Mouse (Mus musculus) olfactory bulb, adult 2 months (tissue): ENCODE measurements around the gene Pigk. TPM values are rescaled to one million over a fixed set of nuclear protein-coding genes. Genes with fewer than 3 reads are reported as not detected.

Source experiments
- H3K27ac ChIP-seq: fragments of 200-500 bp; 2 replicates; pipeline ENCODE4 v1.5.1; 2012; ENCODE audit warnings: low read depth, low read length; ENCODE audit not compliant: insufficient read depth
- H3K4me1 ChIP-seq: fragments of 200-500 bp; 2 replicates; pipeline ENCODE4 v1.6.1; 2012; ENCODE audit warnings: low read length; ENCODE audit not compliant: control insufficient read depth, insufficient read depth
- H3K4me3 ChIP-seq: fragments of 200-500 bp; 2 replicates; pipeline ENCODE4 v1.5.1; 2012; ENCODE audit warnings: mild to moderate bottlenecking, low read depth, low read length, moderate library complexity; ENCODE audit not compliant: insufficient read depth
- CTCF ChIP-seq: fragments of 200-500 bp; IDR thresholded peaks from 2 replicates; pipeline ENCODE4 v1.5.1; 2012; ENCODE audit warnings: low read depth, mild to moderate bottlenecking, low read length, moderate library complexity; ENCODE audit not compliant: insufficient read depth
- POLR2A ChIP-seq: fragments of 200-500 bp; IDR thresholded peaks from 2 replicates; pipeline ENCODE4 v1.6.1; 2012; ENCODE audit warnings: mild to moderate bottlenecking, low read depth, low read length, moderate library complexity; ENCODE audit not compliant: insufficient read depth
- WGBS: fragments of 180-500 bp; shearing (Covaris S2); methylation state at CpG from one replicate; pipeline ENCODE4 v1.1.7; 2018; 5-methylcytosine and 5-hydroxymethylcytosine counted together
- polyA plus RNA-seq: library from polyadenylated mRNA; stranded (reverse); fragments of >200 nt; gene quantifications from 2 replicates; pipeline ENCODE4 v1.2.4, GENCODE M21; 2012; ENCODE audit warnings: low replicate concordance; ENCODE audit not compliant: missing spikeins, insufficient read depth, insufficient read length

Pigk gene
- polyA plus RNA-seq, 1 experiment: not detected

DNA sequence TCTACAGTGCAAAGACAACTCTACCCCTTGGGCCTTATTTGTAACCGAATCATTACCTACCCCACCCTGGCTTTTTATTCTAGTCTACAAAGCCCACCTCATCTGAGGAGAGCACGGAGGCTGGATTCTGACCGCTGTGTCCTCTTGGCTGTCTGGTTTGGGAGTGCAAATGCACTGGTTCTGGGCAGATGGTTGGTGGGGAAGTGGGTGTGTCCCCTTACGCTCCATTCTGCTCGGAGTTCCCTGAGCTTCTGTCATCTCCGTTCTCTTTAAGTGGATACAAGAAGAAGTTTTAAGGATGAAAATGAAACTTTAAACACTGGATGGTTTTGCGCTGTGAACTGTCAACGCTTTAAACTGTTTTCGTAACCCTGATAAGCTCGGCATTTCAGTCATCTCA lies 199.2 kb downstream of the Pigk start:
- no peak for TF ChIP-seq CTCF
- no peak for TF ChIP-seq POLR2A
- 93% methylated on average over 10 of the region's 10 CpGs for WGBS
- H3K4me3 ChIP-seq: no peak overlapping the region
- H3K4me1 ChIP-seq: no peaks in the 10 kb centered on the region
- no peak overlapping the region for H3K27ac ChIP-seq

DNA sequence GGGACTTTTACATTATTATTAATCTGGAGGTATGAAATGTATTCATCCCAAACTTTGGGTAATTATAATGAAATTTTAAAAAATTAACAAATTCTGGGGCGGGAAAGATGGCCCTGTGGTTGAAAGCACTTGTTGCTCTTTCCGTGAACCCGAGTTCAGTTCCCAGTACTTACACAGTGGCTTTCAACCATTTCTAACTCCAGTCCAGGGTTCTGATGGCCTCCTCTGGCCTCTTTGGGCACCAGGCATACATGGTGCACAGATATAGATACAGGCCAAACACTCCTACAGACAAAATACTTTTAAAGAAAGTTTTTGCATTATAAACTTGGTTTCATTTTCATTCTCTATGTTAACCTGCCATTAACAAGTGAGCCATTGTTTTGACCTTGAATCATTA lies 199.7 kb downstream of the Pigk start:
- Histone ChIP-seq H3K4me3 (no peak overlapping the region), H3K4me1 (no peaks in the 10 kb centered on the region), H3K27ac (no peak overlapping the region)
- TF ChIP-seq POLR2A (no peak), CTCF (no peak)
- WGBS: 98% methylated on average over 3 of the region's 3 CpGs

- H3K27ac ChIP-seq: no peak overlapping the region
- no peak overlapping the region for H3K4me3 ChIP-seq
- H3K4me1 ChIP-seq: no peaks in the 10 kb centered on the region
- 88% methylated on average over 6 of the region's 6 CpGs for WGBS
- no peak for TF ChIP-seq POLR2A
- TF ChIP-seq CTCF: no peak
Observed at GRCm38 (mm10) chr3:152914376-152914775, 200.5 kb downstream of the Pigk start.

DNA sequence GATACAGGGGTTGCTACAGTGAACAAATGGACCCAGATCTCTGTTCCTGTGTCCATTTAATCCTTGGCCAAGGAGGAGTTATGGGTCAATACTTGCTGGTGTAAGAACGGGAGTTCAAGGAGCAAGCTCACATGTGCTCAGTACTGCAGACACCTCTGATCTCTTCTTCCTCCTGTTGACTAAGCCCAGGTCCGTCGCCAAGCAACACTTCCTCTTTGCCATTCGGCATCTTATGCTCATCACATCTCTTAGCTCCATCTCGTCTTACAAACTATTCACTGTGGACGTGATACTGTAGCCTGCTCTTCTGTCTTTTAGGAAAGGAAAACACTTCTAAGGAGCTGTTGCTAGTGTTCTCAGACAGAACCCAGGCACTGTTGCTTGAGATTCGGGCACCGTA lies 203.7 kb downstream of the Pigk start:
- H3K27ac ChIP-seq: no peak overlapping the region
- H3K4me3 ChIP-seq: no peak overlapping the region
- TF ChIP-seq CTCF: no peak
- no peak for TF ChIP-seq POLR2A
- no peaks in the 10 kb centered on the region for H3K4me1 ChIP-seq
- WGBS: 89% methylated on average over 8 of the region's 8 CpGs

GRCm38 (mm10) chr3:152919101-152919500 lies 205.2 kb downstream of the Pigk start:
- WGBS: 86% methylated on average over 10 of the region's 10 CpGs
- Histone ChIP-seq H3K4me3 (no peak overlapping the region), H3K27ac (no peak overlapping the region), H3K4me1 (no peaks in the 10 kb centered on the region)
- TF ChIP-seq CTCF (no peak), POLR2A (no peak)

DNA sequence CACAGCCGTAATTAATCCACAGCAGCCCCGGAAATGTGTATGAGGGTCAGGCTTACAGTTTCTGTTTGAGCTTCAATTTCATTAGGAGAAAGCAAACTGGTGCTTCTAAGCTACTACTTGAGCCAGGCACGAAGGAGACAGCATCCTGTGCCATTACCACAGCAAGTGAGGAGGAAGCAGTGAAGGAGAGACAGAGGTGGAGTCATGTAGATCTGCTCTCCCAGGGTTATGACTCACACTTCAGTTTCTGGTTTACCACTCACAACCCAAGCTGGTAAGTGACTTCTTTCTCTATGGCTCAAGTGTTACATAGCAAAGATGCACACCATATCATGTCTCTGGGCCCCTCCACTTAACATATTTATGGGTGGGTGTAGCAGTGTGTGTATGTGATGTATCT lies 206.5 kb downstream of the Pigk start:
- no peaks in the 10 kb centered on the region for H3K4me1 ChIP-seq
- H3K4me3 ChIP-seq: no peak overlapping the region
- H3K27ac ChIP-seq: no peak overlapping the region
- 57% methylated on average over 3 of the region's 3 CpGs for WGBS
- no peak for TF ChIP-seq CTCF
- TF ChIP-seq POLR2A: no peak

DNA sequence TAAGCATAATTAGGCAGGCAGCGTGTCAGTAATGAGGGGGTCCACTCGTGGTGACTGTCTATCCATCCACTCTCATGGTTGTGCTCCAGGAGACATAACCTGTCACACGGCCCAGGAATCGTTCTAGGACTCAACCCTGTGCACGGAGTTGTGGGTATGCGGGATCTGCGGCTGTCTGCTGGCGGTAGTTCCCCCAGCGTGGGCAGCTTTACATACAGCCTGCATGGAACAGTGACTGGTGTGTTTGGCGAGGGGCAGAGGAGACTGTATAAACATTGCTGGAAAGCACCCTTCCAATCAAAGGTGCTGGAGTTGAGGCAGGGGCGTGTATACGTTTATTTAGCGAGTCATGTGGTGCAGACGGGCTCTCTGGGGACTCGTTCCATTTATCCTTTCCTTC lies 209.6 kb downstream of the Pigk start:
- no peaks in the 10 kb centered on the region; the same call in 1 of the 2 replicates for H3K4me1 ChIP-seq
- H3K4me3 ChIP-seq: no peak overlapping the region
- 79% methylated on average over 15 of the region's 15 CpGs for WGBS
- no peak for TF ChIP-seq POLR2A
- no peak for TF ChIP-seq CTCF
- no peak overlapping the region for H3K27ac ChIP-seq

DNA sequence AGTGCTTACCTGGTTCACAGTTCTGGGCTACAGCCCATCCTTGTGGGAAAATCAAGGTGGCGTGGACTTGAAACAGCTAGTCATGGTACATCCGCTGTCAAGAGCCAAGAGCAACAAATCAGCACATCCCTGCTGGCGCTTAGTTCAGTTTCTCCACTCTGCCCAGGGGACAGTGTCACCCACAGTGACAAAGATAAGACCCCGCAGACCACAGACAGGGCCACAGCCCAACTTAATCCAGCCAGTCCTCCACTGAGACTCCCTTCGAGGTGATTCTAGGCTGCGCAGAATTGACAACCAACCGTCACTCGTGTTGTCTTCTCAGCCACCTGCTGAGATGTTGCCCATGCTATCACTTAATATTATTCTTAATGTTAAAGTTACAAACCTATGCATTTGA lies 211.5 kb downstream of the Pigk start:
- H3K4me1 ChIP-seq: no peaks in the 10 kb centered on the region; the same call in 1 of the 2 replicates
- WGBS: 91% methylated on average over 8 of the region's 8 CpGs
- no peak overlapping the region for H3K27ac ChIP-seq
- TF ChIP-seq CTCF (no peak), POLR2A (no peak)
- no peak overlapping the region for H3K4me3 ChIP-seq

- Histone ChIP-seq H3K27ac (no peak overlapping the region), H3K4me3 (no peak overlapping the region), H3K4me1 (no peaks in the 10 kb centered on the region; the same call in 1 of the 2 replicates)
- WGBS: 89% methylated on average over 4 of the region's 4 CpGs
- no peak for TF ChIP-seq CTCF
- TF ChIP-seq POLR2A: no peak
Observed at GRCm38 (mm10) chr3:152926166-152926565, 212.3 kb downstream of the Pigk start.

DNA sequence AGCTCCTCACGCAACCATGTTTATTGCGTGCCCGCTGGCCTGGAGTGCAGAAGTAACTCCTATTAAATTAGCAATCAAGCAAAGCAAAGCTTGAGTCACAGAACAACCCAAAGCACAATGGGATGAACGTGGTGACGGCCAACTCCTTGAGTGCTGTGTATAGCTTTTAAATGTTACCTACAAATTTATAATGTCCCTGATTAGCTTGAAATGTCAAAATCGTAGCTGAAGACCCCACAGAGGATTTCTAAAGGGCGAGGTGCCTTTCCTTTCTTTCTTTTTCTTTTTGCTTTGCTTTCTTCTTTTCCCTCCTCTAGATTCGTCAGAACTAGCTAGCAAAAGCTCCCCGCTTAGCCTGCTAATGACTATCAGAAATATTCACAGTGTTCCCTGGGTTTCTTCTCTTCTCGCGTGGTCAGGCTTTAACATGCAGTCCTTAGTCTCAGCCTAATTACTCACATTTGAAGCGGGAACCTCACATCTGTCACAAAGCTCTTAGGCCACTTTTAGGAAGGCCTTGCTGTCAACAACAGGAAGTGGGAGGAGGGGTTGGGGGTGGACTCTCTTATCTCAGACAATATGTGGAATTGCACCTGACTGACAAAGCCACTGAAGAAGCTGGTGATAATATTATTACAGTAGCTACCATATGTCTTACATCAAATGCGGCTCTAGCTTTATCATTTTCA lies 214.5 kb downstream of the Pigk start:
- no peak for TF ChIP-seq POLR2A
- no peak for TF ChIP-seq CTCF
- no peak overlapping the region for H3K4me3 ChIP-seq
- no peaks in the 10 kb centered on the region; the same call in 1 of the 2 replicates for H3K4me1 ChIP-seq
- 65% methylated on average over 13 of the region's 13 CpGs for WGBS
- no peak overlapping the region for H3K27ac ChIP-seq
